Mouse (Mus musculus): ENCODE measurements around the gene Mut. TPM values are rescaled to one million over a fixed set of nuclear protein-coding genes. Genes with fewer than 3 reads are reported as not detected.

Mut gene
- polyA plus RNA-seq, 1 experiment from 2014 or later, result 23.6 TPM

- no peak overlapping the region for H3K9ac ChIP-seq
- no peak for ATAC-seq (ENCODE audit: low read depth)
Measured at GRCm38 (mm10) chr17:40948518-40948917, 14.0 kb downstream of the Mut start.

GRCm38 (mm10) chr17:40977914-40978313 lies 43.4 kb downstream of the Mut start:
- no peaks in the 10 kb centered on the region for H3K9me3 ChIP-seq

More at GRCm38 (mm10) chr17:40948518-40948917, 14.0 kb downstream of the Mut start:
- H3K4me2 ChIP-seq, result no peak overlapping the region
- H3K27me3 ChIP-seq, result no peaks in the 10 kb centered on the region
- no peaks in the 10 kb centered on the region for H3K4me1 ChIP-seq (replicated peaks)
- H3K27ac ChIP-seq (replicated peaks), result no peak overlapping the region
- H3K9me3 ChIP-seq, result no peaks in the 10 kb centered on the region
- H3K4me3 ChIP-seq, result no peak overlapping the region
- H3K36me3 ChIP-seq, result peaks cover 56% of the 10 kb centered on the region
- WGBS, result 86% methylated on average over 3 of the region's 3 CpGs

GRCm38 (mm10) chr17:40992102-40992501 lies 57.6 kb downstream of the Mut start:
- 3% methylated on average over 3 of the region's 3 CpGs for WGBS
- peak overlapping the region; percentile 49 for H3K27ac ChIP-seq (replicated peaks)
- peak; percentile 78 for ATAC-seq (ENCODE audit: low read depth)

More at GRCm38 (mm10) chr17:40977914-40978313, 43.4 kb downstream of the Mut start:
- peak; percentile 50; the same call in 1 of the 2 replicates for ATAC-seq (ENCODE audit: low read depth)
- H3K9ac ChIP-seq, result no peak overlapping the region
- WGBS, result 71% methylated on average over 11 of the region's 11 CpGs
- no peak overlapping the region for H3K4me3 ChIP-seq
- H3K4me2 ChIP-seq, result no peak overlapping the region
- H3K27ac ChIP-seq (replicated peaks), result no peak overlapping the region
- no peaks in the 10 kb centered on the region for H3K27me3 ChIP-seq
- no peaks in the 10 kb centered on the region for H3K36me3 ChIP-seq
- H3K4me1 ChIP-seq (replicated peaks), result no peaks in the 10 kb centered on the region

More at GRCm38 (mm10) chr17:40992102-40992501, 57.6 kb downstream of the Mut start:
- H3K4me1 ChIP-seq (replicated peaks), result peaks cover 11% of the 10 kb centered on the region
- H3K9me3 ChIP-seq, result no peaks in the 10 kb centered on the region
- no peaks in the 10 kb centered on the region for H3K36me3 ChIP-seq
- no peaks in the 10 kb centered on the region for H3K27me3 ChIP-seq
- H3K9ac ChIP-seq, result no peak overlapping the region
- no peak overlapping the region for H3K4me3 ChIP-seq
- H3K4me2 ChIP-seq, result no peak overlapping the region

Other genes with a start within 250 kb of the Mut start
- not detected in 2 replicates for gene Esp1, start 207.6 kb upstream of the Mut start, polyA plus RNA-seq (2015; fragmentation: Nextera tagmentation; extraction: Ambion mirVana)
- gene Crisp2, start 127.7 kb upstream of the Mut start, polyA plus RNA-seq (2015; fragmentation: Nextera tagmentation; extraction: Ambion mirVana), result not detected in 2 replicates
- gene Rhag, start 123.6 kb upstream of the Mut start, polyA plus RNA-seq (2015; fragmentation: Nextera tagmentation; extraction: Ambion mirVana), result 0.55 and 0.95 TPM in 2 replicates
- gene 9130008F23Rik, start 54.1 kb upstream of the Mut start, polyA plus RNA-seq (2015; fragmentation: Nextera tagmentation; extraction: Ambion mirVana), result 0.32 and 0.51 TPM in 2 replicates
- gene Glyatl3, start 20.3 kb upstream of the Mut start, polyA plus RNA-seq (2015; fragmentation: Nextera tagmentation; extraction: Ambion mirVana), result not detected in 2 replicates
- gene Cenpq, start 362 bp downstream of the Mut start, polyA plus RNA-seq (2015; fragmentation: Nextera tagmentation; extraction: Ambion mirVana), result 11.7 and 13.0 TPM in 2 replicates

Data from neural tube, embryonic 13.5 days (tissue).